Mouse (Mus musculus): ENCODE data around the gene Olfr223. TPM values are rescaled to one million over a fixed set of nuclear protein-coding genes. Genes with fewer than 3 reads are reported as not detected.

Gene Olfr223
- not detected for polyA plus RNA-seq (2017; shearing (Covaris generic))

DNA sequence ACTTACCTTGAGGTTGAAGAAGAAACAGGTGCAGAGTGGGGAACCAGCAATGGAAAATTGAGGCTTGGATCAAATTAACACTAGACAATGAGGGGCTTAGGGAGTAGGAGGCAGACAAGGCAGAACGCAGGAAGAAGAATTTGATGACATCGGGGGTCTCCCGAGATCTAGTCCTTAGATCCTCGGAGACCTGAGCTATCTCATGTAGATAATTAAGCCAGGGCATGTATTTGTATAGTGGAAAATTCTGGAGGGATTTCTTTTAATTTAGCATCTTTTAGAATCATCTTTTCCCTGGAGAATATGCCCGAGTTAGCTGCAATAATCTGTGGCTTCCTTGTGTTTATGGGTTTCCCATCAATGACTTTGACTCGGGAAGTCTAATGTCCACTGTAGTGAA is at the start of gene Olfr223:
TSS of gene Olfr223 (minus strand) at position 101 of the 400 bp plus-strand sequence.

DNA sequence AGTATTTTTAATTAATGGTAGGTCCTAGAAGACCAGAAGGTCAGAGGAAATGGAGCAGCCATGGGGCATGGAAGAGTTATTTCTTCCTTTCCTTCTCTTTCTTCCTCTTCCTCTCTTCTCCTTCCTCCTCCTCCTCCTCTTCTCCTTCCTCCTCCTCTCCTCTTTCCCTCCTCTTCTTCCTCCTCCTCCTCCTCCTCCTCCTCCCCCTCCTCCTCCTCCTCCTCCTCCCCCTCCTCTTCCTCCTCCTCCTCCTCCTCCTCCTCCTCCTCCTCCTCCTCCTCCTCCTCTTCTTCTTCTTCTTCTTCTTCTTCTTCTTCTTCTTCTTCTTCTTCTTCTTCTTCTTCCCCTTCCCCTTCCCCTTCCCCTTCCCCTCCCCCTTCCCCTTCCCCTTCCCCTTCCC is 17.0 kb downstream of the Olfr223 start, which contains the start of gene Olfr222:
TSS of gene Olfr222 (minus strand) at position 101 of the 400 bp plus-strand sequence.

GRCm38 (mm10) chr11:59541324-59541723 is 51.8 kb downstream of the Olfr223 start, which contains the start of gene Nlrp3:
Nlrp3 (plus strand) TSS chr11:59541568.

Other genes with a start within 250 kb of the Olfr223 start
- not detected for gene Prss38, start 217.6 kb downstream of the Olfr223 start, polyA plus RNA-seq (2017; shearing (Covaris generic))
- 5.4 TPM for gene Jmjd4, start 143.2 kb downstream of the Olfr223 start, polyA plus RNA-seq (2017; shearing (Covaris generic))
- gene Snap47, start 142.1 kb downstream of the Olfr223 start, polyA plus RNA-seq (2017; shearing (Covaris generic)): 25.9 TPM
- gene Zfp867, start 120.8 kb downstream of the Olfr223 start, polyA plus RNA-seq (2017; shearing (Covaris generic)): 1.9 TPM
- gene Zkscan17, start 66.5 kb downstream of the Olfr223 start, polyA plus RNA-seq (2017; shearing (Covaris generic)): 19.9 TPM
- gene Nlrp3, start 51.7 kb downstream of the Olfr223 start, polyA plus RNA-seq (2017; shearing (Covaris generic)): not detected
- not detected for gene Olfr222, start 17.1 kb downstream of the Olfr223 start, polyA plus RNA-seq (2017; shearing (Covaris generic))
- 76.8 TPM for gene Mprip, start 68.0 kb upstream of the Olfr223 start, polyA plus RNA-seq (2017; shearing (Covaris generic))
- gene Pld6, start 194.4 kb upstream of the Olfr223 start, polyA plus RNA-seq (2017; shearing (Covaris generic)): not detected
- 41.1 TPM for gene Flcn, start 216.7 kb upstream of the Olfr223 start, polyA plus RNA-seq (2017; shearing (Covaris generic))
- gene Nt5m, start 246.2 kb upstream of the Olfr223 start, polyA plus RNA-seq (2017; shearing (Covaris generic)): 10.1 TPM
- gene Cops3, start 246.5 kb upstream of the Olfr223 start, polyA plus RNA-seq (2017; shearing (Covaris generic)): 82.9 TPM